Mouse (Mus musculus) stomach, embryonic 14.5 days (tissue): ENCODE data around the gene Fam173b. TPM values are rescaled to one million over a fixed set of nuclear protein-coding genes. Genes with fewer than 3 reads are reported as not detected.

Experiments used
- ATAC-seq: fragments of 200-750 bp; cut with Nextera tagmentation; 2 replicates; pipeline ENCODE4 v1.8.0; 2017; ENCODE audit warnings: low read depth, moderate TSS enrichment; ENCODE audit not compliant: insufficient number of reproducible peaks, insufficient read depth, low FRiP score
- H3K27ac ChIP-seq: fragments of 300-500 bp; sonication (generic); 2 replicates; pipeline ENCODE4 v1.5.1; 2014; ENCODE audit warnings: mild to moderate bottlenecking, low read length, moderate library complexity, mixed read lengths
- H3K27me3 ChIP-seq: fragments of 300-500 bp; sonication (generic); 2 replicates; pipeline ENCODE4 v1.6.1; 2014; ENCODE audit warnings: low read length, control low read depth, mixed read lengths; ENCODE audit not compliant: control insufficient read depth, insufficient read depth
- H3K36me3 ChIP-seq: fragments of 300-500 bp; sonication (generic); 2 replicates; pipeline ENCODE4 v1.6.1; 2014; ENCODE audit warnings: mild to moderate bottlenecking, control low read depth, low read length, moderate library complexity, mixed read lengths; ENCODE audit not compliant: control insufficient read depth, insufficient read depth
- H3K4me1 ChIP-seq: fragments of 300-500 bp; sonication (generic); 2 replicates; pipeline ENCODE4 v1.6.1; 2014; ENCODE audit warnings: low read length, control low read depth, mixed read lengths; ENCODE audit not compliant: control insufficient read depth, insufficient read depth
- H3K4me2 ChIP-seq: fragments of 300-500 bp; sonication (generic); replicated peaks from 2 replicates; pipeline ENCODE4 v1.6.1; 2014; ENCODE audit warnings: low read depth, low read length, control low read depth
- H3K4me3 ChIP-seq: fragments of 300-500 bp; sonication (generic); 2 replicates; pipeline ENCODE4 v1.5.1; 2014; ENCODE audit warnings: low read depth, low read length, control low read depth
- H3K9ac ChIP-seq: fragments of 300-500 bp; sonication (generic); replicated peaks from 2 replicates; pipeline ENCODE4 v1.6.1; 2014; ENCODE audit warnings: low read depth, mild to moderate bottlenecking, control low read depth, low read length, moderate library complexity, mixed read lengths
- H3K9me3 ChIP-seq: fragments of 300-500 bp; sonication (generic); 2 replicates; pipeline ENCODE4 v1.6.1; 2016; ENCODE audit warnings: low read depth, low read length, control low read depth; ENCODE audit not compliant: control insufficient read depth
- WGBS: fragments of 180-500 bp; shearing (Covaris S2); extraction: QIAGEN DNeasy Blood & Tissue Kit; methylation state at CpG from one replicate; pipeline ENCODE4 v1.1.7; 2014; 5-methylcytosine and 5-hydroxymethylcytosine counted together
- polyA plus RNA-seq: library from polyadenylated mRNA; unstranded; fragments of >200 nt; fragmentation: Nextera tagmentation; extraction: Ambion mirVana; gene quantifications from 2 replicates; pipeline ENCODE4 v1.2.1, GENCODE M21; 2014

The Fam173b gene
- polyA plus RNA-seq, 1 experiment from 2014 or later = 12.1 TPM

DNA sequence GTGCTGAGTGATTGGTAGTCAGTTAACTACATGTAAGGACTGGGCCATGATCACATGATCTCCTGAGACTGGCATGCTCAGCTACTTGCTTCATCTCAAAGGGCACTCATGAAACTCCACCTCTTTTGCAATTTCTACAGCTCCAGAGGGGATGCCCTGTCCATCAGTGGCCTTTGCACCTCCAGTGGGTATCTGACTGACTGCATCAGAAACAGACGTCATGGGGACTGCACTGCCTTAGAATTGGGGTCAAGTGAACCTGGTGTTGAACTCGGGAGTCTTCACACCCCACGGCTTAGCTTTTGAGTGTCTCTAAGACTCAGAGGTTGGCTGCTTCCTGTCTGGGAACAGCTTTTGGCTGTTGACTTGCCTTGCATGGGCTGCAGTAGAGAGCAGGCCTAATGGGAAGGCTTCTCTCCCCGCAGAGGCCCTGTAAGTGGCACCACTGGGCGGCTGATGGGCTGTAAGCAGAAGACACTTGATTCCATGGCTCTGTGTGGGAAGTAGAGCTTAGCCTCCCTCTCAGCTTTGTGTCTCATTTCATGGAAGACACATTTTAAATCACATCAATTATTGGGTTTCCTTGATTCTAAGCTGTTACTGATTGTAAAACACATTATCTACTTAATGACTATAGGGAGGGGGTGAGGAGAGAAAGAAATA, 58.6 kb downstream of the Fam173b start:
- Histone ChIP-seq H3K27ac (no peak overlapping the region), H3K9ac (no peak overlapping the region), H3K4me2 (no peak overlapping the region), H3K4me1 (no peaks in the 10 kb centered on the region), H3K36me3 (no peaks in the 10 kb centered on the region), H3K4me3 (no peak overlapping the region), H3K9me3 (no peaks in the 10 kb centered on the region), H3K27me3 (no peaks in the 10 kb centered on the region)
- WGBS = 77% methylated on average over 5 of the region's 5 CpGs
- no peak for ATAC-seq

DNA sequence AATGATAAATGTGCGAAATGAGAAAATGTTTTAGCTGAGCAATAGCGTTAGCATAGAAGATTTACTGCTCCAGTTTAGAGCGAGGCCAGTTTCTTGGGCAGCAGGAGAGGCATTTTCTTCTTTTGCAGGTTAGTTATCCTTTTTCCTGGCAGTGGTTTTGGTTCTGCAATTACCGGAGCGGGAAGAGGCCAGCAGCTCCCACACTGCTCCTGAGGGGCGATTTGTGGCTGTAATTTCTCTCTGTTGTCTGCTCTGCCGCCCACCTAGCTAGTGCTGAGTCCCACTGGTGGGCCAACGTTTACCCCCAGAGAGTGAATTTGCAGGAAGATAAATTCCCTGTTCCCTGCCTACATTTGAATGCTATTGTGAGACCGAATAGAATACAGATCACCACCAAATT, 59.2 kb downstream of the Fam173b start:
- H3K9me3 ChIP-seq = no peaks in the 10 kb centered on the region
- ATAC-seq = no peak
- H3K4me3 ChIP-seq = no peak overlapping the region
- no peaks in the 10 kb centered on the region for H3K4me1 ChIP-seq
- H3K9ac ChIP-seq = no peak overlapping the region
- no peaks in the 10 kb centered on the region for H3K27me3 ChIP-seq
- no peak overlapping the region for H3K27ac ChIP-seq
- no peaks in the 10 kb centered on the region for H3K36me3 ChIP-seq
- no peak overlapping the region for H3K4me2 ChIP-seq
- 64% methylated on average over 9 of the region's 9 CpGs for WGBS

DNA sequence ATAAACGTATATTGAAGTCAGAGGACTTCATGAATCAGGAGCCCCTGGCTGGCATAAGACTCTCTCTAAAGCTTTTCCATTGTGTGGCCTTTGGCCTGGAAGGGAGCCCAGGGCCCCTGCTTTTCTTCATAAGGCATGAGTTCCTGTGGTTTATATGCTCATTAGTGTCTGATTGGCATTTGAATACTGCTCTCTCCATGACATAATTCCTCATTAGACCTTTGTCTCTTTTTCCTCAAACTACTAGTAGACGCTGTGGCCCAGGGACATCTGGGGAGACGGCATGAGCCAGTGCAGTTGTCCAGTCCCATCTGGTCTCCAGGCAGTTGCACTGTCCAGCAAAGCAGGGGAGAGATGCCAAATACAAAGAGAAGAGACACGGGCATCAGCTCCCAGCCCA, 60.1 kb downstream of the Fam173b start:
- Histone ChIP-seq H3K27ac (no peak overlapping the region), H3K36me3 (no peaks in the 10 kb centered on the region), H3K4me2 (no peak overlapping the region), H3K27me3 (no peaks in the 10 kb centered on the region), H3K9me3 (no peaks in the 10 kb centered on the region), H3K9ac (no peak overlapping the region), H3K4me3 (no peak overlapping the region), H3K4me1 (no peaks in the 10 kb centered on the region)
- WGBS = 78% methylated on average over 4 of the region's 4 CpGs
- ATAC-seq = no peak

DNA sequence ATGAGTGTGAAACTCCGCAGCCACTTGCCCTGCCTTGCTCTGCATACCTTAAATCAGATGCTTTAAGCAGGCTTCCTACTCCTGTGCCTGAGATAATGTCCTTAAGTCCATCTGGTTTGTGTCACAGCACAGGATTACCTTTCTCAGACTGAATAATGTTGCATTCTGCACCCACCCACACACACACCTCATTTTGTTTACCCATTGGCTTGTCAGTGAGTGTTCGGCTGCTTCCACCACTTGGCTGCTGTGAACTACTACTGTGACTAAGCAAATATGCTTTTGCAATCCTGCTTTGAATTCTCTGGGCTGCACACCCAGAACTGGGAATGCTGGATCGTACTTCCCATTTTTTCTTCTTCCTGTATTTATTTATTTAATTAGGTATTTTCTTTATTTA, 61.4 kb downstream of the Fam173b start:
- no peaks in the 10 kb centered on the region for H3K4me1 ChIP-seq
- no peak overlapping the region for H3K4me3 ChIP-seq
- no peaks in the 10 kb centered on the region for H3K9me3 ChIP-seq
- ATAC-seq = 0 out of 2 replicates have a peak, but pooled peaks have one; percentile 28
- H3K9ac ChIP-seq = no peak overlapping the region
- no peak overlapping the region for H3K4me2 ChIP-seq
- no peaks in the 10 kb centered on the region for H3K36me3 ChIP-seq
- WGBS = 57% methylated on average over 3 of the region's 3 CpGs
- no peak overlapping the region for H3K27ac ChIP-seq
- H3K27me3 ChIP-seq = no peaks in the 10 kb centered on the region

Other genes with a start within 250 kb of the Fam173b start
- gene Ankrd33b, start 234.1 kb upstream of the Fam173b start, polyA plus RNA-seq = 0.28 and 0.58 TPM in 2 replicates
- gene Ropn1l, start 148.1 kb upstream of the Fam173b start, polyA plus RNA-seq = 1.4 and 2.3 TPM in 2 replicates
- 37.2 and 38.6 TPM in 2 replicates for gene March6, start 70.8 kb upstream of the Fam173b start, polyA plus RNA-seq
- 7.2 and 8.6 TPM in 2 replicates for gene Cmbl, start 36.5 kb upstream of the Fam173b start, polyA plus RNA-seq
- gene Cct5, start within 50 bp of the Fam173b start, polyA plus RNA-seq = 533 and 552 TPM in 2 replicates